Mouse (Mus musculus): ENCODE data around the gene Sec23b.
"Not testable (repeated sequence)": the region's sequence is repeated elsewhere in the genome, so short reads cannot be mapped to it uniquely, and the experiment has no call there.

The Sec23b gene

GRCm38 (mm10) chr2:144555820-144556552 lies at the start of gene Sec23b:
Sec23b (plus strand) TSS chr2:144556229.
- in situ Hi-C loops (cut with MseI, MboI): no loop called here

DNA sequence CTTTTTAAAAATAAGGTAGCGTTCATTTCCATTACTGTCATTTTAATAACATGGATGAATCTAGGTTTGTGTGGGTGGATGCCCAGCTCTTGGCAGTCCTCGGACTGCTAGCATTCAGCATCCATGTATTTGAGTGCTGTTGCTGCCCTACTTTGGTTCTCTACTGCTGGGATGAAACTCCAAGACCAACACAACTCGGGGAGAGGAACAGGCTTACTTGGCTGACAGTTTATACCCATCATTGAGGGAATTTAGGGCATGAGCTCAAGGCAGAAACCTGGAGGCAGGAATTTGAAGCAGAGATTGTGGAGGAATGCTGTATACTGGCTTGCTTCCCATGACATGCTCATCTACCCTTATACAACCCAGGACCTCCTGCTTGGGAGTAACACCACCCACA lies 41.4 kb upstream of the Sec23b start:
- in situ Hi-C loops (cut with MseI, MboI): no loop called here

DNA sequence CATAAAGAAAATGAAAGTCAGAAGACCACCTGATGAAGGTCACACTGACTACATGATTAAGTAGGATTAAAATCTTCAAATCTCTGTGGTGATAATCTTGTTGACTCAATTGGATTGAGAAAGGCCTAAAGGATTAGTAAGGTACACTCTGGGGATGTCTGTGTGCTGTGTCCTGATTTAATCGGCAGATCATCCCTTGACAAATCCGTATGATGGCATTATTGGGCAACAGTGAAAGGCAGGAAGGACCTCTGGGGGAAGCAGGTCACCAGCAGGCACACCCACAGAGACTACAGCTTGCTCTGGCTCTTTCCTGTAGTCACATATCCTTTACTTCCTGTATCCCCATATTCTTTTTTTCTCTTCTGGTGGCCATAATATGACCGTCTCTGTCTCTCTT lies 36.3 kb upstream of the Sec23b start:
- in situ Hi-C loops (cut with MseI, MboI): no loop called here

- in situ Hi-C loops (cut with MseI, MboI): no loop called here
Measured at GRCm38 (mm10) chr2:144525856-144526255, 30.2 kb upstream of the Sec23b start.

GRCm38 (mm10) chr2:144526981-144527820 lies 28.8 kb upstream of the Sec23b start, which contains the start of the genes Dzank1 and Polr3f:
Dzank1 (minus strand) TSS chr2:144527414.
Polr3f (plus strand) TSS chr2:144527718.
- in situ Hi-C loops (cut with MseI, MboI): no loop called here

DNA sequence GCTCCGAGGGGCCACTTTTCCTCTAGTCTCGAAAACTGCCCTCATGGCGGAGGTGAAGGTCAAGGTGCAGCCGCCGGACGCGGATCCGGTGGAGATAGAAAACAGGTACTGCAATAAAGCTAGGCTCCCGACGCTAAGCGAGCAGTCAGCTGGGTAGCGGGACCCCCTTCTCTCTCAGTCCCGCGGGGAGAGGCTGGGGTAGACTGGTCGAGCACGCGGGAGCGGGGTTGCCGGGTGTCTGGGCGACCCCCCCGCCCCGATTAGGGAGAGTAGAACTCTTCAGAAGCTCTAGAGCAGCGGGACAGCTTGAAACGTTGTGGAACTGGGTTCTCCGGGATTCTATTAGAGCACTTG lies 28.2 kb upstream of the Sec23b start:
- in situ Hi-C loops (cut with MseI, MboI): no loop called here

DNA sequence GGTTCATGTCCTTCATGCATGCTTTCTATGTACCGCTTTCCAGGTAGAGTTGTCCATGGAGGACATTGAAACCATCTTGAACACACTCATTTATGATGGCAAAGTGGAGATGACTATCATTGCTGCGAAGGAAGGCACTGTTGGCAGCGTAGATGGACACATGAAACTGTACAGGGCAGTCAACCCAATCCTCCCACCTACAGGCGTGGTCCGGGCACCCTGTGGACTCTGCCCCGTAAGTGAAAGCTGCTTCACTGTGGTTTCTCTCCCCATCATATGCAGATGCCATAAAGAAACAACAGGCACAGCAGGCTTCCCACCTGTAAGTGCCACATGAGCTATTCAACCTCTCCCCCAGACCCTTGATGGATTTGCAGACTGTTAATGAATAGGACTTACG lies 18.9 kb upstream of the Sec23b start:
- in situ Hi-C loops (cut with MseI, MboI): no loop called here

DNA sequence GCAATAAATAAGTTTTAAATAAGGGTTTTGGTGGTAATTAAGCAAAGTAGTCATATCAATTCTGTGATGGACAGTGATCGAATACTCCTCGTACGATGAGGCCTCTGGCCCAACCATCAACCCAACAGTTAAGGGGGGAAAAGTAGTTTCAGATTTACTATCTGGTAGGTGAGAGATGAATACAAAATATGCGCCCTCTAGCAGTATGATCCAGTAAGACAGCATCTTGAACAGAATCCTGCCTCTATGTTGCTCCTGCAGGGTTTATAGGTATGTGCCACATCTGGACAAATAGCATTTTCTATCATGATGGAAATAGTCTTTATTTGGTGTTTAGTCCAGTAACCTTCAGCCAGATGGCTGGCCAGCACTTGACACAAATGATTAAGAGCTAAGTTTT lies 14.8 kb upstream of the Sec23b start:
- in situ Hi-C loops (cut with MseI, MboI): no loop called here

DNA sequence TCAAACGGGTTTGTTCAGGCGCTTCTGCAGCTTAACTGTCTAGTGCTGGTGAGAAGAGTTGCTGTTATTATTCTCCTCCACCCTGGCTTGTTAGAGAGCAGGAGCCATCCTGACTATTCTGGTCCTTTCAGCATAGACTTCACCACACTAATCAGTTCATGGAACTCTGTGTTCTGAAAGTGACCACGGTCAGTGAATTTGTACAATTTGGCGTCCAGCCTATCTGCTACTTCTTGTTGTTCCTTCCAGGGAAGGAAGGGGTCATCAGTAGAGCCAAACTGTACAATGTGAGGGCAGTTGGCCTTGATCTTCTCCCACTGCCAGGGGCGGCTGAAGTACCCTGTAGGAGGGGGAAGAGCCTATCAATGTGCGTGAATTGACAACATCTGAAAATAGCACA lies 12.4 kb upstream of the Sec23b start:
- in situ Hi-C loops (cut with MseI, MboI): no loop called here

- in situ Hi-C loops (cut with MseI, MboI): no loop called here
Measured at GRCm38 (mm10) chr2:144544630-144545029, 11.4 kb upstream of the Sec23b start.

DNA sequence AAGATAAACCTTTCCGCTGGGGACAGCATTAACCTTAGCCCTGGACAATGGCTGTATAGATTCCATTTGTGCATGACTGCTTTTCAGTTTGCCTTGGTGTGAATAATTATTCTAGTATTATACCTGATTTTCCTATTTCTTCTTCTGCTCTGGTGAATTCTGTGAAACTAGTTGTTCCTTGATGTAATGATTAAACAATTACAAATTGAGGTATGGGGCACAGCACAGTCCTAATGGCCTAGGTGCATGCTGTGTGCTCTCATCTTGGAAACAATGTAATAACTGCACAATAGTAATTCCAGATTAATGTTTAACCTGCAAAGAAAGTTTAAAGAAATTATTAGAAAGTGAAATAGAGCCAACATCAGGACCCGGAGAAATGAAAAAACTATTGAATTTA lies 11.0 kb upstream of the Sec23b start:
- in situ Hi-C loops (cut with MseI, MboI): no loop called here

DNA sequence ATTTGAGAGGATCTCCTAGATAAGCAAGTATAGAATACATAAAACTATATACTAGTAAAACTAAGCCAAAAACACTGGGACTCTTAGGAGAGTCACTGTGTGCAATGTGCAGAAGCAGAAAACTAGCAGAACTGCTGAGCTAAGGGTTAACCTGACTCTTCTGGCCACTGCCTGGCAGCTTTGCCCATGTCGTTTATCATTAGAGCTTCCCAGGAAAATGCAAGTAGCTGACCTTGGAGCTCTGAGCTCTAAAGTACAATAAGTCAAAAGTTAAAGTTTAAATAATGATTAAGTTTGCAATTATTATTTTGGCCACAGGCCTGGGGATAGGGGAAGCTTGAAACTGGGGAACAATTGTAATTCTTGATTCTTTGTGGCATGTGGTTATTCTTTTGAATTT lies 10.5 kb upstream of the Sec23b start:
- in situ Hi-C loops (cut with MseI, MboI): no loop called here

GRCm38 (mm10) chr2:144547559-144547958 lies 8.5 kb upstream of the Sec23b start:
- in situ Hi-C loops (cut with MseI, MboI): no loop called here

DNA sequence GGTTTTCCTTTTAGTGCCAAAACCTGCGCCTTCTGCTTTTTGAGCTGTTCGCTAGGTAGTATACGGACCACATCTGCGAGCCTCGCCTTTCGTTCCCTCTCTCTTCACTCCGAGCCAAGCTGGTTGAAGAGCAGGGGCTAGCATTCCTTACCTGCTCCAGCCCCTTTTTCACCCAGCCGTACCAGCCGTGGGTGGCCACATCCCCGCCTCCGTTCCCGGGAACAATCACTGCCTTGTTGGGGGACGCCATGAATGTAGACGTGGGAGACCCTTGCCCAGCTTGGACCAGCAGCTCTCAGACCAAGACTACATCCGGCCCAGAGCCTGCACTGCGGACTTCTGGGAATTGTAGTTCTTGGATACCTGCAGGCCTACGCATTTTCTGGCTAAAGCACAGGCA lies 5.5 kb upstream of the Sec23b start, which contains the start of gene Rbbp9:
Rbbp9 (minus strand) TSS at position 341 of the 400 bp plus-strand sequence.
- in situ Hi-C loops (cut with MseI, MboI): no loop called here

DNA sequence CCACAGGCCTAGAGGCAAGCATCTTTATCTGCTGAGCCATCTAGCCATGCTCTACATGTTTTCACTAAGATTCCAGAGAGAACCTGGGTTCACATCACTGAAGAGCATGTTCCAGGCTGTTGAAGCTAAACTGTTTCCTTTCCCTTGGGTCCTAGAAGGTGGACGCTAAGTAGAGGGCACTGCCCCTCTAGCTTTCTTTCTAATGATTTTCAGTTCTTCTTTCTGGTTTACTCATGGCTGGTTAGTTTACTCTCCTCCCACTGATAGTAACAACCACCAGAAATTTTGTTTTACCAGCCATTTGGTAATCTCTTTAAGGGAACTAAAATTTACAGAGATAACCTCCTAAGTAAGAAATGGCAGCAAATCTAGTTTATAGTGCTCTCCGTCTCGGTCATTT lies 2.1 kb upstream of the Sec23b start:
- in situ Hi-C loops (cut with MseI, MboI): no loop called here

- in situ Hi-C loops (cut with MseI, MboI): no loop called here
Measured at GRCm38 (mm10) chr2:144555286-144555819, 676 bp upstream of the Sec23b start.

DNA sequence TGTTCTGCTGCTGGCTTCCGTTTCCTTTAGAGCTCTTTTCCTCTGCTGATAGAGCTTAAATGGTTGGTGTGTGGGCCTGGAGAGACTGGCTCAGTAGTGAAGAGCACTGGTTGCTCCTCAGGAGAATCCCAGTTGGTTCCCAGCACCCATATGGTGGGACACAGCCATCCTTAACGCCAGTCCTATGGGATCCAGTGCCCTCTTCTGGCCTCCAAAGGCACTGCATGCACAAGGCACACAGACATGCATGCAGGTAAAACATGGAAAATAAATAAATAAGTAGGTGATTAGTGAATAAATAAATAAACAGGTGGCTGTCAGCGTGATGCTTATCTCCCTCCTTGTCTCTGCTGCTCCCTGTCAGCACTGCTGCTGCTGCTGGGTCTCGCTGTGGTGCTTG lies 32.7 kb downstream of the Sec23b start:
- in situ Hi-C loops (cut with MseI, MboI): no loop called here

GRCm38 (mm10) chr2:144593036-144593435 lies 37.0 kb downstream of the Sec23b start:
- in situ Hi-C loops (cut with MseI, MboI): not testable (repeated sequence)

DNA sequence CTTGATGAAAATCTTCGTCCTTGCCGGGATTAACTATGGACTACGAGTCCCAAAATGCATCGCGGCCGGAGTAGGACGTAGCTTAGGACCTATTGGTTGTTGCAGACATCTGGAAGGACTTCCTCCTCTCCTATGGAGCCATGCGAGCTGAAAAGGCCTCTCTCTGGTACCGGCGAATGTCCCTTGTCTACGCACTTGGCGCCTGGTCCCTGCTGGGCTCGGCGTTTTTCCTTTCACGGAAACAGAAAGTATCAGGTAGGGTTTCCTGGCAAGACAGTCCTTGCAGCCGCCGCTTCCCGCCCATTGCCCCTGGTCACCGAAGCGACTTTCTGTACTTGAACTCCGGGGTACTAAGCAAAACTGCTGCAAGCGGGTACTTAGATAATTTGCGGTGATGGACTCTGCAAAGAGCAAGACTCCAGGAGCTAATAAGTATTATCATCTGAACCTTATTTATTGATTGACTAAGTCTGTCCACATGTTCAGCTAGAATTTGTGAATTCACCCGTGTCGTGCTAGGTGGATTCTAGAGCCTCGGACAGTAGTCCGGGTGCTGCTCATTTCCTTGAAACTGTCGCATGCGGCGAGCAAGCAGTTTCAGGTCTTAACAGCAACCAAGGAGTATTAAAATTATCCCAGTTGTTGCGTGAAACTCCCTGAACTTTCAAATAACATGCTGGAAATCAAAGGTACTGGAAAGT lies 38.1 kb downstream of the Sec23b start, which contains the start of gene Smim26:
Smim26 (plus strand) TSS at position 104 of the 701 bp plus-strand sequence.
- in situ Hi-C loops (cut with MseI, MboI): no loop called here

DNA sequence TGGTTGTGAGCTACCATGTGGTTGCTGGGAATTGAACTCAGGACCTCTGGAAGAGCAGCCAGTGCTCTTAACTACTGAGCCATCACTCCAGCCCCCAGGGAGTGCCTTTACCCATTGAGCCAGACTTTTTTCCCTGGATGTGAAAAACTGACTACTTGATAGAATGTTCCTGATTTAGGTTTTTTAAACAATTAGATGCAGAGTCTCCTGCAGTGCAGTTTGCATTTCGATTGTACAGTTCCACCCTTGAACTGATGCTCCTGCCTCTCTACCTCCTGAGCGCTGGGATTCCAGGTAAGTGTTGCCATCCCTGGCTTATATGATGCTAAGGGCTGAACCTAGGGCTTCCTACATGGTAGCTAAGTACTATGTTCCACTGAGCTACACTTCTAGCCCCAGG lies 42.0 kb downstream of the Sec23b start:
- in situ Hi-C loops (cut with MseI, MboI): no loop called here

- in situ Hi-C loops (cut with MseI, MboI): no loop called here
Measured at GRCm38 (mm10) chr2:144599831-144600687, 44.0 kb downstream of the Sec23b start, which contains the start of gene Dtd1. Dtd1 (plus strand) TSS chr2:144599897.

Measured in mouse trophoblast stem cell (cell line).